Mouse (Mus musculus): ENCODE results near the gene Notch2.

The Notch2 gene

GRCm38 (mm10) chr3:98149881-98150280 lies 136.6 kb downstream of the Notch2 start:
- DNase-seq (ENCODE audit: low read depth, low spot score): no peak

- DNase-seq (ENCODE audit: low read depth, low spot score): no peak
These were observed 137.7 kb downstream of the Notch2 start for GRCm38 (mm10) chr3:98151016-98151415.

GRCm38 (mm10) chr3:98153460-98153859 lies 140.1 kb downstream of the Notch2 start:
- no peak for DNase-seq (ENCODE audit: low read depth, low spot score)

GRCm38 (mm10) chr3:98156158-98156557 lies 142.8 kb downstream of the Notch2 start:
- no peak for DNase-seq (ENCODE audit: low read depth, low spot score)

DNA sequence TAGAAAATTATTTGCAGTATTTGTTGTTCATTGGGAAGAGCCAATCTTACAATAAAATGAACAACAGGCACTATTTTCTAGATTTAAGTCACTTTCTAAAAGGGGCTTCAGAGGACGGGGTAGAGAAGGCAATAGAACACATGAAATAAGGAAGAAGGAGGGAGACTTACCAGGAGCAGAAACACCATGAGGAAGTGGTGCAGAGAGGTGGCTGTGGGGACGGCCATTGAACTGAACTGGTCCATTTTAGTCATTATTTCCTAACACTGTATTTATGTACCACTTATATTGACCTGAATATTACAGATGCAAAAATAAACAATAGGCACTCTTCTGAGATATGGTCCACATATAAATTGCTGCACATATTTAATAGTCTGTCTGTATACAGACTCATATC lies 143.7 kb downstream of the Notch2 start:
- DNase-seq (ENCODE audit: low read depth, low spot score): no peak

DNA sequence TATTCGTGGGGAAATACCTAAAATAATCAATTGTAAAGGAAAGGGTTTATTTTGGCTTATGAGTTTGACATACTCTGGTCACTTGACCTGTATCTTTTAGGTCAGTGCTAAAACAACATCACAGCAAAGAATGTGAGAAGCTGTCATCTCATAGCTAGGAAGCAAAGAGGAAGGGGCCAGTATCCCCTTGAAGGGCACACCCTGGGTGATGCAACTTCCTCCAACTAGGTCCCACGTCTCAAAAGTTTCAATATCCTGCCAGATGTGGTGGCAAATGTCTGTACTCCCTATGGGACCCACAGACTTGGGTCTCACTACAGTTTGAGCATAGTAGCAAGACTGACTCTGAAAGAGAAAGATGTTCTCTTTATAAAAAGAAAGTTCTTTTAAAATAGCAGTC lies 144.3 kb downstream of the Notch2 start:
- no peak for DNase-seq (ENCODE audit: low read depth, low spot score)

DNA sequence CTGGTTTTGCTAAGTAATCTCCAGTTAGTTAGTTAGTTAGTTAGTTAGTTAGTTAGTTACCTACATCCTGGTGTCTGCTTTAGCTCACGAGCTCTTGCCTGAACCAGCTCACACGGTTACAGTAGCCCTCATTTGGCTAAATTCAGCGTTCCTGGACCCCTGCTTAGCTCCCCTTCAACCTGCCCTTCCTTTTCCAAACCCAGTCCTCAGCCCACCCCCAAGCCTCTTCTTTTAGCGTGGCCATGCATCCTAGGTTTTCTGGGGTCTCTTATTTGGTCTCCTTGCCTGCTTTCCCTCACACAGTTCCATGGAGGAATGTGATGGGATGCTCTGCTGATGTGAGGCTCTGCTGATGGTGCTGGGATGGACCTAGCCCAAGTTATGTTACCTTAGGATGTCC lies 145.3 kb downstream of the Notch2 start:
- no peak for DNase-seq (ENCODE audit: low read depth, low spot score)

GRCm38 (mm10) chr3:98159289-98159688 lies 146.0 kb downstream of the Notch2 start:
- DNase-seq (ENCODE audit: low read depth, low spot score): no peak

GRCm38 (mm10) chr3:98160330-98160729 lies 147.0 kb downstream of the Notch2 start, which contains the start of gene Adam30:
Gene Adam30, plus strand, starts transcription at chr3:98160630.
- peak; percentile 38 for DNase-seq (ENCODE audit: low read depth, low spot score)

GRCm38 (mm10) chr3:98178340-98178739 lies 165.0 kb downstream of the Notch2 start:
- no peak for DNase-seq (ENCODE audit: low read depth, low spot score)

GRCm38 (mm10) chr3:98180805-98181204 lies 167.5 kb downstream of the Notch2 start:
- DNase-seq (ENCODE audit: low read depth, low spot score): no peak

DNA sequence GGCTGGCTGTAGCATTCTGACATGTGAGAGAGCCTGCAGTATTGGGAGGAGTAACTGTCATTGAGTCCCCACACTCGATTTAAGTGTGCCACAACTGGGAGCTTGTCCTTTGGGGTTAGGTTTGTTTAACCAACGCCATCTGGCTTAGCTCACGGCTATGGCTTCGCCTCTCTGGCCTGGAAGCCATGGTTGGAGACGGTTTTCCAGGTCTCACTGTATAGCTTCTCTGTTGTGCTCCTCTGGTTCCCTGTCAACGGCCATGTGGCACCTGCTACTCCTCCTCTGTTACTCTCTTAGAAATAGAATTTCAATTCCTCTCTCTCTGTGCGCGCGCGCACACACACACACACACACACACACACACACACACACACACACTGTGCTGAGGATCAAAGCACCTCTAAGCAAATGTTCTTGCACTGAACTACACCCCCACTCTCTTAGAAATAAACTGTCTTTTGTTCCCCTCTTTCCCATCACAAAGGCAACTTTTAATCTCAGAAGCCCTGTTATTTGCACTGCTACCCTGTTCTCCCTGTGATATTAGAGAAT lies 171.9 kb downstream of the Notch2 start:
- no peak for DNase-seq (ENCODE audit: low read depth, low spot score)

DNA sequence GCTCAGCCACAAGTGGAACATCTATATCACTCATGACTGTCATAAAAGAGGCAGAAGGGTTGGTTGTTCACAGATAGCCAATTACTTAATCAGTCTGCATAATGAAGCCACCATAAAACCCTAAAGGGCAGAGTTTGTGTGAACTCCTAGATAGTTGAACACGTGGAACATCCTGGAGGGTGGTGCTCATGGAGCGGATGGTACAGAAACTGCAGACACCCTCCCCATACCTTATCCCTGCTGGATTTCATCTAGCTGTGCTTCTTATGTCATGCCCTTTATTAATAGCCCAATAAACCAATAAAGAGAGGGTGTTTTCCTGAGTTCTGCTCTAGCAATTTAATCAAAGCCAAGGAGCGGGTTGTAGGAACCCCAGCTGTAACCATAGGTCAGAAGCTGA lies 174.4 kb downstream of the Notch2 start:
- no peak for DNase-seq (ENCODE audit: low read depth, low spot score)

GRCm38 (mm10) chr3:98197711-98198532 lies 184.6 kb downstream of the Notch2 start:
- DNase-seq (ENCODE audit: low read depth, low spot score): no peak

GRCm38 (mm10) chr3:98199747-98200146 lies 186.4 kb downstream of the Notch2 start:
- no peak for DNase-seq (ENCODE audit: low read depth, low spot score)
